Mouse (Mus musculus): ENCODE data around the gene Rad9a. TPM values are rescaled to one million over a fixed set of nuclear protein-coding genes. Genes with fewer than 3 reads are reported as not detected.

Rad9a gene
- total RNA-seq, 4 experiments from 2014 or later: 5.3 to 6.2 (median 5.6) TPM

DNA sequence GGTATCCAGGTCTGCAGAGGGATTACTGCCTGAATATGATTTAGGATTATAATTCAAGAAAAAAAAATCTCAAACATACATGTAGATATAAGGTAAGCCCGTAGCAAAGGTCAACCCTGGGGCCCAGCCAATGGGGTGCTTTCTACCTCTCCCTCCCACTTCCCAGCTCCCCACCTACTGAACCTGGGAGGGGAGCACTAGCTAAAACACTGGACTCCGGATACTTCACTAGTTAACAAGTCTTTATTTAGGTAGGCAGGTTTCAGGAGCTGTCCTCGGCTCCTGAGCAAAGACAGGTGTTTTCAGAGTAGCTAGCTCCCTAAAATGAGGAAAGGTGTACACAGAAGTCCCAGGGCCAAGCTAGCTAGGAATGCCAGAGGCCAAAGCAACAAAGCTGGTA is 37.4 kb downstream of the Rad9a start:
- no peak for DNase-seq (ENCODE audit: low spot score)

- DNase-seq (ENCODE audit: low spot score): no peak
Observed at GRCm38 (mm10) chr19:4163543-4163887, 37.9 kb downstream of the Rad9a start.

DNA sequence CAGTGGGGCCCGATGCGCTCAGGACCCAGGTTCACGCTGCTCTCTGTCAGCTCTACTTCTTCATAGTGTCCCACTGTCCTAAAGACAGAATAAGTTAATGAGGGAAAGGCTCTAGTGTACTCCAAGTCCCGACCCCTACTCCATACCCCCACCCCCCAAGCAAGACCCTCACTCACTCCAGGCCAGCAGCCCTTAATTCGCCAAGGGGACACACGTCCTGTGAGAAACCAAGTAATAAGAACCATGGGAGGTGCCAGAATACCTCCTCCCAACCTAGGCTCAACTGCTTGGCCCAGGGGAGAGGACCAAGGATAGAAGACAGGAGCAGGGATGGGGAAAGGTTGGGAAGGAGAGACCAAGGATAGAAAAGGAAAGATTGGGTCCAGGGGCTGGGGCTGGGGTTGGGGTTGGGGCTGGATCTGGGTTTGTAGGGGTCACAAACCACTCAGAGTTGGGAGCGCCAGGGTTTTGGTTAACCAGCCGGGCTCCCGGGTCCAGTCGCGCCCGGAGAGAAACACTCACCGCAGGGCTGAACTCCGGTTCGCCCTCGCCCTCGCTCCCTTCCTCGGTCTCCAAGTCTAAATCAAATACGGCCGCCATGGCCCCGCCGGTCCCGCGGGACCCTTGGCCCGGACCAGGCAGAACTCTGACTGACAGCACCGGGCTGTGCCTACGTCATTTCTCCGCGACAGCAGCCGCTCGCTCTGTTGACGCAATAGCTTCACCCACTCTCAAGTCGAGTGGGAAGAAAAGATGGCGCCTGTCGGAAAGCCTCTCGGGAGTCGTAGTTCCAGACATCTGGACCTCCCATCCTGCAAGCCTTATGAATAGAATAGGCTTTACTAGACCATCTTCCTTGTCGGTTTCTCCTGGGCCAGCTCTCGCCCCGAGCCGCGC is 38.6 kb downstream of the Rad9a start, which contains the start of gene Rps6kb2:
Gene Rps6kb2 (minus strand): TSS at position 709 of the 897 bp plus-strand sequence.
- peak; percentile 99 for DNase-seq (ENCODE audit: low spot score)

DNA sequence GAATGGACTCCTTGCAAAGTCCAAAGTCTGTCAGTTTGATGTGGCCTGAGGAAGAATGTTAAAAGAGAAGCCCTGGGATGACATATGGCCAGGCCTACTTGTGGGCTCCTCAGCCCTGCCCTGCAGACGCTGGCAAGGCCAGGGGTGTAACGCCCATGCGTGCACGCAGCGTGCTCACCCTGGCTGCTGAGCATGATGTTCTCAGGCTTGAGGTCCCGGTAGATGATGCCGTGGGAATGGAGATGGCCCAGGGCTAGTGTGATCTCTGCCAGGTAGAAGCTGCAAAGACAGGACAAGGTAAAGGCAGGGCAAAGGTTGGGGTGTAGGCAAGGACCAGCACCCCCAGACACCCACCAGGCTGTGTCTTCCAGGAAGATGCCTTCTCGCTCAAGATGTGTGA is 42.4 kb downstream of the Rad9a start:
- no peak for DNase-seq (ENCODE audit: low spot score)

- no peak for DNase-seq (ENCODE audit: low spot score)
Observed at GRCm38 (mm10) chr19:4156771-4157170, 44.7 kb downstream of the Rad9a start.

- DNase-seq (ENCODE audit: low spot score): no peak
Observed at GRCm38 (mm10) chr19:4156073-4156579, 45.3 kb downstream of the Rad9a start.

DNA sequence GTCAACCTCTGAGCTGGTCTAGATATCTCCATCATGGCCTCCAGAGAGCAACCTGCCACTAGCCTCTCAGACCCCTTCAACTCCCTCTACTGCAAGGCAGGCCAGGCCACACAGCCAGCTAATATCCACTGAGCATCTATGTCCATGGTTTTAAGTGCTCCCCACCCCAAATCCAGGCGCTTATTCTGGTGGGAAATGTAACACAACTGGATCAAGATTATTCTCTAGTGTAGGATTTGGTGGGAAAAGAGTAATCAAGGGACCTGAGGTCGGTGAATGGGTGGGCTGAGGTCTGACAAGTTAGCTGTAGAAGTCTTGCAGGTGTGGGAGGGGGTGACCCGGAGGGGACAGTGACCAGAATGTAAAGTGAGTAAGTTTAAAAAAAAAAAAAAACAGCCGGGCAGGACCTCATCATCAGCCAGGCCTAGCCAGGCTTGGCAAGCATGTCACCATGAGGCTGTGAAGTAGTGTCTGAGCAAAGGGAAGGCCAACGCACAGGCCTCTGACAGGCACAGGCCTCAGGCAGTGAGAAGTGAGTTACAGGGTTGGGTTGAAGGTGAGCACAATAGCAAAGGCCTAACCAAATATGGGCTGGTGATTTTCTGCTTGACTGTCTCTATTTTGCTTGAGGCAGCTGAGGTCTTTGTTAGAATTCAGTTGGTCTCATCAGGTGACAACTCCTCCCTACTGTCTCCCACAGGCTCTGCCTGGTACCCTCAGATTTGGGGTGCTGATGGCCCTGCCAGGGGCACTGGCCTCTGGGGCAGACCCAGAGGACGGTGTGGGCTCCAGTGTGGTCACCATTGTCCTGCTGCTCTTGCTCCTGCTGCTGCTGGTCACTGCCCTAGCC is 46.0 kb downstream of the Rad9a start:
- DNase-seq (ENCODE audit: low spot score): no peak

DNA sequence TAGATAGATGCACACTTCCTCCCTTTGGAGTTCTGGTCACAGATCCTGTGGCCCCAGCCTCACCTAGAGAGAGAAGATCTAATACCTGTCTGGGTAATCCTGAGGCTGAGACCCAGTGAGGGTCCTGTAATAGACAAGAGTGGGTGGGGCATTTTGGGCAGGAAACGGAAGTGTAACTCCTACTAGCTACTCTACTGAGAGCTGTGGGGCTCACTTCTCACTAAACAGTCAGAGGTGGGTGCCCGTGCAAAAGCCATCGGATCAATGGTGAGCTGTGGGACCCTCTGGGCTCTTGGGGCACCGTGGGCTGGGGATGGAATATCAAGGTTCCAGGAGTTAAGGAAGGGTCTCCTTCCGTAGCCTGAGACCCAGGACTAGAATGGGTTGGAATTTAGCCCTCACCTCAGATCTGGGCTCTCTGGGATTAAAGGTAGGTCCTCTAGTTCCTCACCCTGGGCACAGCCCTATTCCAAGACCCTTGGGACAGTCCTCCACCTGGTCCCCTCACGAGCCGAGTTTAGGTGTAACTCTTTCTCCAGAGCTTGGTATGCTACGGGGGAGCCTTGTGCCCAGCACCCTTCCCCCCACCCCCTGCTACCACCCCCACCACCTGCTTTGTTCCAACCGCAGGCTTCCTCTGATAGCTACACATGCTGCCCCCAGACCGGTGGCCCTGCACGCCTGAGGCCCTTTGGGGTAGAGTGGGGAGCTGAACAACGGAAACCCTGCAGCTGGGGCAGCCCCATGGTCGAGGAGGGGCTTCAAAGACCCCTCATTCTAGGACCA is 46.8 kb downstream of the Rad9a start:
- DNase-seq (ENCODE audit: low spot score): no peak

GRCm38 (mm10) chr19:4153232-4153654 is 48.2 kb downstream of the Rad9a start, which contains the start of gene Ptprcap:
Gene Ptprcap, plus strand, starts transcription at chr19:4153604.
- no peak for DNase-seq (ENCODE audit: low spot score)

GRCm38 (mm10) chr19:4152445-4153231 is 48.8 kb downstream of the Rad9a start:
- DNase-seq (ENCODE audit: low spot score): no peak

DNA sequence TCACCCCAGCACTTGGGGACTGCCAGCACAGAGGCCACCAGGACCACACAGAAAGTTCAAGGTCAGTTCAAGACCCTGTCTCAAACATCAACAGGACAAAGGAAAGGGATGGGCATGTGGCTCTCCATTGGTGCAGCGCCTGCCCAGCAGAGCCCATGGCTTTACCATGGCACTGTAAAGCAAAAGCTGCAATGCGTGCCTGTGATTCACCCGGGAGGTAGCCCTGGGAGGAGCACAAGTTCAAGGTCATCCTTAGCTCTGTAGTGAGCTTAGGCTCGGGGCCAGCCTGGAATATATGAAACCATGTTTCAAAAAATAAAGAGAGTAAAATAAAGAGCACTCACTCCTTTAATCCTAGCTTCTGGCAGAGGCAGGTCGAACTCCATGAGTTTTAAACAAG is 49.6 kb downstream of the Rad9a start:
- DNase-seq (ENCODE audit: low spot score): no peak

GRCm38 (mm10) chr19:4151488-4151860 is 50.0 kb downstream of the Rad9a start:
- DNase-seq (ENCODE audit: low spot score): no peak

DNA sequence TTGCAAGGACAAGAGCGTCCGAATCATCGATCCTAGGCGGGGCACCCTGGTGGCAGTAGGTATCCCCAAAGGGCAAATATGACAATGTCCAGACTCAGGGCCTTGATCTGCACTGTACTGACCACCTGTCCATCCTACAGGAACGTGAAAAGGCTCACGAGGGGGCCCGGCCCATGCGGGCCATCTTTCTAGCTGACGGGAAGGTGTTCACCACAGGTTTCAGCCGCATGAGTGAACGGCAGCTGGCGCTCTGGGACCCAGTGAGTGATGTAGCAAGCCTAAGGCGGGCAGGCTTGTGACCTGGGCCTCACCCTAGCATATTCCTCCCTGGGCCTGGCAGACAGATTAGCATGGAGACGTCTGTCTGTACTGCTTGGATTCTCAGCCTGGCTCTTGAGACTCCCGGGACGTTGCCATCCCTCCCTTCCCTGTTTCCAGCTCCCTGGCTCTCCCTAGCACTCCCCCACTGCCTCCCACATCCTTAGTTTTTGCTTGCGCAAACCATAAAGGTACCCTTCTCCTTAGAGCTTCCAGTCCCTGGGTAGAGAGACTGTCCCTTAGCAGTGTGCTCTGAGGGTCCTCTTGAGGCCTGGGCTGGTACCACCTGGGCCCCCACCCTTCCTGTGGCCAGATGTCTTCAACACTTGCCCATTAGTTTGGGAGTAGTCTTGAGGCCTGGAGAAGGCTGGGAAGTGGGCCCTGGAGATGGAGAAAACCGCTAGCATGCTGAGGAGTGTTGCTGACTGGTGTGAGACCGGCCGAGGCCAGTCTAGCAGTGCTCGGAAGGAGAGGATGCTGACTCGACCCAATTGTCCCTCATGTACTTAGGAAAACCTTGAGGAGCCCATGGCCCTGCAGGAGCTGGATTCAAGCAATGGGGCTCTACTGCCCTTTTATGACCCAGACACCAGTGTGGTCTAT is 50.6 kb downstream of the Rad9a start:
- DNase-seq (ENCODE audit: low spot score): no peak

- DNase-seq (ENCODE audit: low spot score): no peak
Observed at GRCm38 (mm10) chr19:4149764-4150461, 51.5 kb downstream of the Rad9a start.

DNA sequence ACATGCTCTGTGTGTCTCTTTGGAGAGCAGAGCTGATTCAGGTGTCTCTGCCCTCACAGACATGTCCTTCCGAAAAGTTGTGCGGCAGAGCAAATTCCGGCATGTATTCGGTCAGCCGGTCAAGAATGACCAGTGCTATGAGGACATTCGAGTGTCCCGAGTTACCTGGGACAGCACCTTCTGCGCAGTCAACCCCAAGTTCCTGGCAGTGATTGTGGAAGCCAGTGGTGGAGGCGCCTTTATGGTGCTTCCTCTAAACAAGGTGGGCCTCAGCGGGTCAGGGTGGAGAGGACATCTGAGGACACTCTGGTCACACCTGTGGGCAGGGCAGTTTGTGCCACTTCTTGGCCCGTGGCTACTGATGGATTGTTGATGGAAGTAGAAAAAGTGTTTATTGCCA is 52.2 kb downstream of the Rad9a start:
- no peak for DNase-seq (ENCODE audit: low spot score)

DNA sequence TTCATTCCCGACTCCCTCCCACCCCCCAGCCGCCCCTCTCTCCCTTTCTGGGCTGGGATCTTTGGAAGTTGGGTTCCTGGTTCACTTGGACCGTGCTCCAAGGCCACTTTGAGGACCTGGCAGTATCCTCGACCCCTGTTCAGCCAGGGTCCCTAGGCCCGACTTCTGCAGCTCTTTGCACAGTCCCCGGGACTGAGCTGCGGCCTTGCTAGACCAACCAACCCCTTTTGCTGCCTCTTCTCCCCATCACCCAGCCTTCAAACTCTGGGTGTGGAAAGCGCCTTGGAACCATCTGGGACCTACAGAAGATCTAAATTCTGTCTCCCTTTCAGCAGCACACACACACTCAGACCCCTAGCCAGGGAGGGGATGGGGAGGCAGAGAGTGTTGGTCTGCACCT is 52.6 kb downstream of the Rad9a start:
- DNase-seq (ENCODE audit: low spot score): no peak

GRCm38 (mm10) chr19:4148491-4148806 is 53.0 kb downstream of the Rad9a start, which contains the start of gene Coro1b:
Gene Coro1b, plus strand, starts transcription at chr19:4148619.
- DNase-seq (ENCODE audit: low spot score): peak; percentile 97

DNA sequence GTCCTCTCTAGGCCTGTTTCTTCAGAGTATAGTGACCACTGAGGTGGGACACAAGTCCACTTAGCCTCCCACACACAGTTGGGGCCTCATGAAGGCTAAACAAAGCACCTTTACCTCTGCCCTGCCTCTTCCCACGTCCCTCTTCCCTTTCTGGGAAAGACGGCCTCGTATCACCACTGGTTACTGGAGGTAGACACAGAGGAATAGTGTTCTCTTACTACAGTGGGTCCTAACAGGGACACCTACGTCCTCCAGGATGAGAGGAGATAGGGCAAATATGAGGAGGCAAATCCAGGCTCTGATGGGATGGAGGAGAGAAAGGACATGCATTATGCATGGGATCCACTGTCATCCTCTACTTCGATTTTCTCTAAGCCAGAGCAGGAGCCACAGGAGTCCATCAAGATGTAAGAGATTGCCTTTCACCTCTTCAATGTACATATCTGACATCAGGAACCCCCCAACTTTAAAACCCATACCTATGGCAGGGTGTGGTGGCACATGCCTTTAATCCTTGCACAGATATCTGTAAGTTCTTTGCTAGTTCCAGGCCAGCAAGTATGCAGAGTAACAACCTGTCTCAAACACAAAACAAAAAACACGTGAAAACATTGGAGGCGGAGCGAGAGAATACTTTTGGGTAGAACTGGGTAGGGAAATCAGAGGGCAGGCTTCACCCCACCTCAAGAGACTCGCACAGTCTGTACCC is 53.5 kb downstream of the Rad9a start:
- no peak for DNase-seq (ENCODE audit: low spot score)

Data from heart, adult 8-10 months (tissue).